Mouse (Mus musculus) kidney, adult 2 months (tissue): Measurements from ENCODE around the gene Olig2. TPM values are rescaled to one million over a fixed set of nuclear protein-coding genes. Genes with fewer than 3 reads are reported as not detected.

Experiments used
- DNase-seq: peaks from one replicate; pipeline ENCODE4 v3.0.0; 2021
- H3K27ac ChIP-seq: fragments of 200-500 bp; 2 replicates; pipeline ENCODE4 v1.5.1; 2012; ENCODE audit warnings: low read depth, low read length, control low read depth, inconsistent platforms; ENCODE audit not compliant: insufficient read depth
- H3K27me3 ChIP-seq: fragments of 200-500 bp; replicated peaks from 2 replicates; pipeline ENCODE4 v1.6.1; 2012; ENCODE audit warnings: mild to moderate bottlenecking, moderate library complexity, low read length, inconsistent platforms; ENCODE audit not compliant: control insufficient read depth, insufficient read depth
- H3K36me3 ChIP-seq: fragments of 200-500 bp; 2 replicates; pipeline ENCODE4 v1.6.1; 2012; ENCODE audit warnings: mild to moderate bottlenecking, moderate library complexity, low read length, inconsistent platforms; ENCODE audit not compliant: control insufficient read depth, insufficient read depth
- H3K4me1 ChIP-seq: fragments of 200-500 bp; 2 replicates; pipeline ENCODE4 v1.6.1; 2011; ENCODE audit warnings: low read length; ENCODE audit not compliant: control insufficient read depth, insufficient read depth
- H3K4me3 ChIP-seq: fragments of 200-500 bp; 2 replicates; pipeline ENCODE4 v1.5.1; 2011; ENCODE audit warnings: mild to moderate bottlenecking, low read depth, low read length, control low read depth; ENCODE audit not compliant: insufficient read depth
- CTCF ChIP-seq: fragments of 200-500 bp; conservative IDR thresholded peaks from 2 replicates; pipeline ENCODE4 v1.5.1; 2011; ENCODE audit warnings: low read depth, mild to moderate bottlenecking, control low read depth, low read length, moderate library complexity, mixed read lengths; ENCODE audit not compliant: insufficient read depth, insufficient read length
- POLR2A ChIP-seq: fragments of 200-500 bp; IDR thresholded peaks from one replicate; pipeline ENCODE4 v1.6.1; 2011; ENCODE audit warnings: low read depth, low read length, control low read depth
- WGBS: fragments of 180-500 bp; shearing (Covaris S2); methylation state at CpG from one replicate; pipeline ENCODE4 v1.1.7; 2018; 5-methylcytosine and 5-hydroxymethylcytosine counted together
- polyA plus RNA-seq: library from polyadenylated mRNA; depleted of rRNA; stranded (reverse); fragments of >200 nt; gene quantifications from 2 replicates; pipeline ENCODE4 v1.2.3, GENCODE M21; 2012

Olig2 gene
- polyA plus RNA-seq, 1 experiment, result 0.03 TPM

- 2% methylated on average over 85 of the region's 85 CpGs for WGBS
- H3K27me3 ChIP-seq, result peaks cover 13% of the 10 kb centered on the region
Measured at GRCm38 (mm10) chr16:91226883-91227759, 1.9 kb downstream of the Olig2 start.

GRCm38 (mm10) chr16:91227760-91228043 is 2.4 kb downstream of the Olig2 start:
- DNase-seq, result no peak
- TF ChIP-seq POLR2A, result no peak
- no peak for TF ChIP-seq CTCF
- Histone ChIP-seq H3K27ac (no peak overlapping the region), H3K4me3 (no peak overlapping the region), H3K27me3 (peaks cover 13% of the 10 kb centered on the region), H3K36me3 (no peaks in the 10 kb centered on the region), H3K4me1 (no peaks in the 10 kb centered on the region)
- 2% methylated on average over 6 of the region's 6 CpGs for WGBS

More at GRCm38 (mm10) chr16:91226883-91227759, 1.9 kb downstream of the Olig2 start:
- Histone ChIP-seq H3K27ac (no peak overlapping the region), H3K36me3 (no peaks in the 10 kb centered on the region), H3K4me3 (no peak overlapping the region), H3K4me1 (no peaks in the 10 kb centered on the region)
- no peak for DNase-seq
- TF ChIP-seq CTCF (no peak), POLR2A (no peak)

- DNase-seq, result no peak
- no peaks in the 10 kb centered on the region for H3K36me3 ChIP-seq
- TF ChIP-seq POLR2A, result no peak
- no peak for TF ChIP-seq CTCF
- H3K4me1 ChIP-seq, result no peaks in the 10 kb centered on the region
- no peak overlapping the region for H3K4me3 ChIP-seq
- H3K27ac ChIP-seq, result no peak overlapping the region
- peaks cover 11% of the 10 kb centered on the region for H3K27me3 ChIP-seq
- WGBS, result 5% methylated on average over 30 of the region's 30 CpGs
Measured at GRCm38 (mm10) chr16:91228238-91229071, 3.2 kb downstream of the Olig2 start.

GRCm38 (mm10) chr16:91229072-91229348 is 3.8 kb downstream of the Olig2 start:
- Histone ChIP-seq H3K36me3 (no peaks in the 10 kb centered on the region), H3K27ac (no peak overlapping the region), H3K4me1 (no peaks in the 10 kb centered on the region), H3K4me3 (no peak overlapping the region), H3K27me3 (peaks cover 11% of the 10 kb centered on the region)
- 5% methylated on average over 10 of the region's 10 CpGs for WGBS
- no peak for DNase-seq
- no peak for TF ChIP-seq POLR2A

- no peak overlapping the region for H3K27ac ChIP-seq
- 12% methylated on average over 8 of the region's 8 CpGs for WGBS
- H3K36me3 ChIP-seq, result no peaks in the 10 kb centered on the region
- peaks cover 11% of the 10 kb centered on the region for H3K27me3 ChIP-seq
- no peaks in the 10 kb centered on the region for H3K4me1 ChIP-seq
- no peak for DNase-seq
- no peak overlapping the region for H3K4me3 ChIP-seq
- no peak for TF ChIP-seq POLR2A
- TF ChIP-seq CTCF, result no peak
Measured at GRCm38 (mm10) chr16:91229643-91230042, 4.4 kb downstream of the Olig2 start.

- Histone ChIP-seq H3K4me3 (no peak overlapping the region), H3K4me1 (no peaks in the 10 kb centered on the region), H3K27me3 (peaks cover 2% of the 10 kb centered on the region; the same call in 1 of the 2 replicates), H3K36me3 (no peaks in the 10 kb centered on the region), H3K27ac (no peak overlapping the region)
- 4% methylated on average over 26 of the region's 26 CpGs for WGBS
- TF ChIP-seq POLR2A (no peak), CTCF (no peak)
- DNase-seq, result no peak
Measured at GRCm38 (mm10) chr16:91231781-91232469, 6.7 kb downstream of the Olig2 start.

GRCm38 (mm10) chr16:91232470-91233240 is 7.4 kb downstream of the Olig2 start:
- Histone ChIP-seq H3K4me3 (no peak overlapping the region), H3K27ac (no peak overlapping the region), H3K4me1 (no peaks in the 10 kb centered on the region), H3K27me3 (0 out of 2 replicates have a peak, but pooled peaks cover 2% of the 10 kb centered on the region), H3K36me3 (no peaks in the 10 kb centered on the region)
- DNase-seq, result no peak
- 3% methylated on average over 25 of the region's 25 CpGs for WGBS
- no peak for TF ChIP-seq POLR2A
- no peak for TF ChIP-seq CTCF
